Mouse (Mus musculus) central nervous system, embryonic 14 days (tissue): ENCODE results near the gene Lmo2. TPM values are rescaled to one million over a fixed set of nuclear protein-coding genes. Genes with fewer than 3 reads are reported as not detected.

Source experiments
- polyA plus RNA-seq: library from polyadenylated mRNA; depleted of rRNA; stranded (reverse); fragments of >200 nt; gene quantifications from 2 replicates; pipeline ENCODE4 v1.2.3, GENCODE M21; 2012; rRNA removed

Lmo2 gene
- polyA plus RNA-seq = 34.9 and 37.1 TPM in 2 replicates

DNA sequence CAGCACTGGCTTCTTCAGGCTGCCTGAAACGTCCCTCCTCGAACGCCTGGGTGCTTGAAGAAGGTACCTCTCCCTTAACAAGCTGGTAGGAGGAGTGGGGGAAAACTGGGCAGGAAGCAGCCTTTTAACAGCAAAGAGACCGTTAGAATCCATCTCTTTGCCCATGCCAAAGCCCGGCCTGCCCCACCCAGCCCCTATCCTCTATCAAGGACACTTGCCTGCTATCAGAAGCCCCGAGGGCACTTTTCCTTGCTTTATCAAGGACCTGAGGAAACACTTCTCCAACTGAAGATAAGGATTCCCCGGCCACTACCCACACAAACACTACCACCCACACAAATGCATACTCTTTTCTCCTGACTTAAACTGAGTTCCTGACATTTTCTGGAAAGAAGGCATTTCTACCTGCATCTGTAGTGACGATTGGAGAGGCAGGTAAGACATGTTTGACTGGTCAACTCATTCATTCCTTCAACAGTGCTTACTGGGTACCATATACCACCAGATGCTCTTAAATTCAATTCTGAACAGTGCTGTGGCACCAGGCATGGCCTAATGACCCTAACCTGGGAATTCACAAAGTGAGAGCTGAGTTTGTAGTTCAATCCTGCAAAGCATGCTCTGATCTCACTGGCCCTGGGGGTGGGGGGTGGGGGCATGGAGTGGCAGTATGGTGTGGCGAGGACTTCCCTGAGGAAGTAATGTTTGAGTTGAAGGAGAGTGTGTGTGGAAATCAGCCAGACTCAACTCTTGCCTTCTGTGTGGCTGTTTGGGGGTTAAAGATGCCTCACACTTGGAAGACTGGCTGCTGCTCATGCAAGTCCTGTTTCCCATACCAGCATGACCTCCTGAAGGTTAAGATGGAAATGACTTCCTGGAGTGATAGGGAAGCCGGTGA is at the start of gene Lmo2:
TSS of gene Lmo2 (plus strand) at position 338 of the 898 bp plus-strand sequence.

DNA sequence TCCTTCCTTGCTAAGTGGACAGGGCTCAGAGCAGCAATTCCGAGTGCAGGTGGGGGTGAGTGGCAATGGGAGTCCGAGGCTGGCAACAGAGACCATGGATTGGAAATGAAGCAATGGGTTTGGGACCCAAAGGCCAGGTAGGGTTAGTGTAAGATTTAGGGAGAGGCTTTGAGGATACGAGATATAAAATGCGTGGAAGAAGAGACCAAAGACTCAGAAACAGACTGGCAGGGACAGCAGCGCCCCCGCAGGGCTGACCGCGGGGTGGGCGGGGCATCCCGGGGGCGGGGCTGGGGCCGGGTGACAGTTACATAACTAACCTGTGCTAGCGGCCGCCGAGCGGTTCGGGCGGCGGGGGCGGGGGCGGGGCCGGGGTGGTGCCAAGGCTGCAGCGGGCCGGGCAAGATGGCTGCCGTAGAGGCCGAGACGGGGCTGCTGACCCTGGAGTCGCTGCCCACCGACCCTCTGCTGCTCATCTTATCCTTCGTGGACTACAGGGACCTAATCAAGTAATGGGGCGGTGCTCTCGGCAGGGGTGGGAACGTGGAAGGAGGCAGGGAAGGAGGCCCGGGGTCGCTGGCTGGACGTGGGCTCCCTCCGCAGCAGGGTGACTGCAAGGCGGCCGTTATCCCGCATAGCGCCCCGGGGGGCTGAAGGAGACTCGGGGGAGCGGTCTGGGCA is 69.8 kb downstream of the Lmo2 start, which contains the start of gene Fbxo3:
TSS of gene Fbxo3 (plus strand) at position 264 of the 681 bp plus-strand sequence.

DNA sequence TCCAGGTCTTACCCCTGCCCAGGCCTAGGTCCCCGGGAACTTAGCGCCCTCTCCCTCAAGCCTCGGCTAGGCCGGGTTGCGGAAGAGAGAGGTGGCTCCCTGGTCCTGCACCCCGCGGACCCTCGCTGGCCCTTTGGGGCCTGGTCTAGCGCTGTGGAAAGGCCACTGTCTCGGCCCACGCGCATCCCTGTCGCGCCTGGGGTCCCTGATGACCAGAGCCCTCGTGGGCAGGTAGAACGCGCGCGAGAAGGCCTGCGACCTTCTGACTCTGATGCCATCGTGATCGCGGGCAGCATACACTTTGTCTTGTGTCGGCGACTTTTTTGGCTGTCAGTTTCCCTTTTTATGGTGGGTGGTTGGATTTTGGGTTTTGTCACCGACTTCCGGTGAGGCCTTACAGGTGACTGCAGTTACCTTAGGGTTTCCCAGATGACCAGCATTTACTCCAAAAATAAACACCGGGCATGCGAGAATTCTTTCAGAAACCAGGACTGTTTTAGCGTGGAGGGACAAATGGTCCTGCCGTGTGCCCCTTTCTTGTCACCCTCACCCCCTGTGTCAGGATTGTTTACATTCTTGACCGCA is 70.4 kb downstream of the Lmo2 start, which contains the start of gene 4931422A03Rik:
TSS of gene 4931422A03Rik (minus strand) at position 223 of the 585 bp plus-strand sequence.

Other genes starting within 250 kb of the Lmo2 start
- gene Nat10, start 196.7 kb upstream of the Lmo2 start, polyA plus RNA-seq = 49.9 and 51.2 TPM in 2 replicates
- gene Caprin1, start 160.3 kb upstream of the Lmo2 start, polyA plus RNA-seq = 313 and 346 TPM in 2 replicates
- gene Fbxo3, start 69.7 kb downstream of the Lmo2 start, polyA plus RNA-seq = 42.1 and 42.6 TPM in 2 replicates
- gene 4931422A03Rik, start 70.4 kb downstream of the Lmo2 start, polyA plus RNA-seq = 0.15 TPM in 1 of 2 replicates, not detected in the other
- 0.06 and 0.09 TPM in 2 replicates for gene Gm10912, start 107.8 kb downstream of the Lmo2 start, polyA plus RNA-seq
- not detected in 2 replicates for gene Gm10799, start 110.6 kb downstream of the Lmo2 start, polyA plus RNA-seq
- 2.0 and 2.2 TPM in 2 replicates for gene Cd59b, start 111.9 kb downstream of the Lmo2 start, polyA plus RNA-seq
- 7.1 and 10.0 TPM in 2 replicates for gene Cd59a, start 137.8 kb downstream of the Lmo2 start, polyA plus RNA-seq
- not detected in 2 replicates for gene A930018P22Rik, start 164.8 kb downstream of the Lmo2 start, polyA plus RNA-seq